Mouse (Mus musculus): Measurements from ENCODE around the gene Mog.

Gene Mog

DNA sequence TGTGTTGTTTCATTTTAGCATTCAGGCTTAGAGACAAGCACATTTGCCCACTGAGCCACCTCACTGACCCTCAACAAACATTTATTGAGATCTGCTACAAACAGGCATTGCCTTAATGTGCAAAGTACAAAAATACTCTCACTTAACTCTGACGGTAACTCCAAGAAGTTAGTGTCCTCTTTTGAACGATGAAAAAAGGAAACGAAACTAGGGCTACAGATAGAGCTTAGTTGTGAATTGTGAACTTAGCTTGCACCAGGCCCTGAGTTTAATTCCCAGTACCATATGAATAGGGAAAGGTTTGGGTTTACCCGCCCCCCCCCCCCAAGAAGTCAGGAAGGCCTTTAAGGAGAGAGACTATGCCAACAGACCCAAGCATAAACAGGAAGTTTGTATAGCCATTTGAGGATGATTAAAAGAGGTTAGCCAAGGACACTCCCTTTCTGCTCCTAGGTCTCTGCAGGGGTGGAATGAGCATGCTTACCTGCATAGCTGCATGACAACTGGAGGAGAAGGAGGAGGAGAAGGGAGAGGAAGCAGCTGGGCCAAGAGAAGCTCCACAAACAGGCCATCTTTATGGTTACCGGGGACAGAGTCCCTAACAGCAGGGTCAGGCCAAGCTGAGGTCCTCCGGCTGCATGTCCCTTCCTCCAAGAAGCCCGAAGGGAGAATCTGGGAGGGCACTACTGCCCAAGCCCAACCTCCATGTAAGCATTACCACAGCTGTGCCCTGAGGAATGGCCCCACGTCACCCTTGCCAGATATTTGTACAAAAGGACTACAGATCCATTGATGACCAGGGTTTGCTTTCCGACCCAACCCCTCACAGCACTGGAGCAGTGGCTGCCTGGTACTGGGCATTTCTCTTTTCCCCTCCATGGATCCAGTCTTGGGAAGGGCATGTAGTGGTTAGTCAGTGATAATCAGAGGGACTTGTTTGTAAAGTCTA, at the start of gene Mog:
Gene Mog (minus strand): TSS at position 771 of the 949 bp plus-strand sequence.
- no peak for DNase-seq (ENCODE audit: low read depth)

DNA sequence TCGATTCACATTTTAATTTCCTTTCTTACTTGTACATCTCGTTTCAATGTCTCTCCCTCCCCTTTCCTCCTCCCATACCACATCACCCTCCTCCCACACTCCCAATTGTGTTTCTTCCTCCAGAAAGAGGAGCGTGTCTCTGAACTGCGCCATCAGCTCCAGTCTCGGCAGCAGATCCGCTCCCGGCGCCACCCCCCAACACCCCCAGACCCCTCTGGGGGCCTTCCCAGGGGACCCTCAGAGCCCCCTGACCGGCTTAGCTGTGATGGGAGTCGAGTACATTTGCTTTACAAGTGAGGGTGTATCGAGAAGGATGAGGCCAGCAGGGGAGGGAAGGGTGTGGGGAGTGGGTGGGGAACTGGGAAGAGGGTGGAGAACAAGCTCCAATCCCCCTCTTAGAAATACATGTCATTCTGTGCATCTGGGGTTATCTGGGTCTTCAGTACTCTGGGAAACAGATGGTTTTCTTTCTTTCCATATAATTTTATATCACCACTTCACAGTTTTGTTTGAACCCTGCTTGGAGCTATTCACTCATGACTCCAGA, 49.6 kb upstream of the Mog start:
- no peak for DNase-seq (ENCODE audit: low read depth)

DNA sequence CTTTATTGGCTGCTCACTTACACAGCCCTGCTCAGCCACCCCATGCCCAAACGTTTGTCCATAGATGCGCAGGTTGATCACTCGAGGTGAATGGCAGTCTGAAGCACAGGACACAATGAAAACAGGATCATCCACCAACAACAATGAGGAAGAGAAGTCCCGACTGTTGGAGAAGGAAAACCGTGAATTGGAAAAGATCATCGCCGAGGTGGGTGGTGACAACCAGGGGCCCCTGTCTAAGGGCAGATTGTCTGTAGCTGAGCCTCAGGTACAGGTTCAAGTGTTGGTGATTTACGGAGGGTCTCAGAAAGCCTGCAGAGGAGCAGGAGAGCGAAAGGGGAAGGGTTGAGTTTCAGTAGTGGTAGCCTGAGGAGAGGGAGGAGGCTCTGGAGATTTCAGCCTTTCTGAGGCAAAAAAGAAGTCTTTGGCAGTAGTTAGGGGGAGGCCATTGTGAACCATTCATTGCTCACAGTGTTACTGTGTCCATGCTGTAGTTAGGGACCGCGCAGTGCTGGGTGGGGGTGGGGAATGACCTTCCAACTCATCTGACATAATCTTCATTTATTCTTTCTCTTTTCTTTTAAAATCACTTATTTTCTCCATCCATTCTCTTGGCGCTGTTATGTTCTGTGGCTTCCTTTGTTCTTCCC, 49.0 kb upstream of the Mog start:
- DNase-seq (ENCODE audit: low read depth) = no peak

DNA sequence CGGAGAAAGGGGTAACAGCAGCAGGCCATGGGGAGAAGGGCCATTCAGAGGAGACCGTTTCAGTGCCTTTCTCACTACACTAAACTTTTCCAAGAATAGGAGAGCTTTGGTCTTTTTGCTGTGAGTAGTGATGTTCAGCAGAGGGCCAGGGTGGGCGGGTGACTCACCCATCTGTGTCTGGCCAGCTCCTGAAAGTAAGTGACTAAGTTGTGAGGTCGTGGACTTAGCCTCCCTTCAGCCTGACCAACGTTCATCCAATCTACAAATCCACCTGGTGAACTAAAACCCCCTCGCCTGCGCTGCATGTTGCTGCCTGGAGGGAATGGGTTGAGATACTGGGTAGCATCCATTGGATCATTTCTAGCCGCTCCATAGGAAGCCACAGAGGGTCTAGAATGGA, 46.9 kb upstream of the Mog start:
- DNase-seq (ENCODE audit: low read depth) = no peak

DNA sequence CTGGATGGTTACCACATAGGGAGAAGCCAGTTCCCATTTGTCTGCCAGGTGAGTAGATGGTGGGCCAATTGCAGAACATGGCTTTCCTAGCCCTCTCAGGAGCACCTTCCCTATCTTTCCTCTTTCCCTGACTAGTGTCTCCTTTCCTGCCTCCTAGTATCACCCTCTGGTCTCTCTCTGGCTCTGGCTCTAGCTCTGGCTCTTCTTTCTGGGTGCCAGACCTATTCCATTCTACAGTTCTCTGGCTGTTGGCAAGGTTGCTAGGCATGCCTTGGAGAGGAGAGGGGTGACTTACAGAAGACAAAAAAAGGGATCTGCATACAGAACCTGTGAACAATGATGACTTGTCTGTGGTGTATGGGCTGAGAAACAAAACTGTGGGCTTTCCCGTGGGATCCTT, 44.7 kb upstream of the Mog start:
- DNase-seq (ENCODE audit: low read depth) = no peak

DNA sequence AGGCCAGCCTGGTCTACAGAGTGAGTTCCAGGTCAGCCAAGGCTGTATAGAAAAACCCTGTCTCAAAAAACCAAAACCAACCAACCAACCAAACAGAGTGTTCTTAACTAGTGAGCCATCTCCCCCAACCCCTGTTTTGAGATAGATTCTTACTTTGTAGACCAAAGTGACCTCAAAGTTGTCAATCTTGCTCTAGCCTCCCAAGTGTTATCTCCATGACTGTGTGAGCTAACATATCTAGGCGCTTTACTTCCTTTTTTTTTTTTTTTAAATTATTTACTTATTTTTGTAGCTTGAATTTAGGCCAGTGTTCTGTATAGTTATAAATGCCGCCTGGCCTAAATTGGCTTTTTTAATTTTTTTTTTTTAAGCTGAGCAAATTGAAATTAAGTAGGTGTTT, 42.8 kb upstream of the Mog start:
- DNase-seq (ENCODE audit: low read depth) = no peak

DNA sequence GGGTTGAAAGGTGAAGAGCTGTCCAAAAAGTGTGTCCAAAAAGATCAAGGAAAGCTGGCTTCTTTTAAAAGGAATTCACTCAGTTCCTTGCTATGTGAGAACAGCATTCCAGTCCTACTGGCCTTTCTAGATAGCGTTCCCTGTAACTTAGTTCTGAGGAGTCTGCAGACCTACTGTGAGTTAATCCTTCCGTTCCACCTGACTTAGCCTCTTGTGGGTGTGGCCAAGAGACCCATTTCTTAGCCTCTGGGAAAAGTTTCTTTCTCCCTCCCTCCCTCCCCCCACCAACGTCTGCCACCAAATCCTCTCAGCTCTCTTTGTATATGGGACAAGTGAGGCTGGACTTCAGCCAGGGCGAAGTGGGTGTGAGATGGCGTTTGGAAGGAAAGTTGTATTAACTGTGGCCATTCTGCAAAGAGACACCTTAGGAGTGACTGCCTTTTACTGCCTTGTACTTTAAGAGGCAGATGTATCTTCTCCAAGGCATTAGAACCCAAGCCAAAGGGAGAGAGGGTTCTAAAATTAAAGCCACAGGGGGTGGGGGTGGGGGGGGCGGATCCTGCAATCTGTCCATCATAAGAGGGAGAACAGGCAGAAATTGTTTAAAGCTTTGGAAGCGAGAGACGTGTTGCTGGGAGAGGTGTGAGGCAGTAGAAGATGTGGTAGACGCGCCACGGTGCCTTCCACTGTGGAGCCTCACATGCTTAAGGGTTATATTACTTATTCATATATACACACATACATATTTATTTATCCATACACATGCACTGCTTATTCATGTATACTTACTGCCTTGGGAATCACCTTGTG, 40.7 kb upstream of the Mog start:
- DNase-seq (ENCODE audit: low read depth) = no peak

DNA sequence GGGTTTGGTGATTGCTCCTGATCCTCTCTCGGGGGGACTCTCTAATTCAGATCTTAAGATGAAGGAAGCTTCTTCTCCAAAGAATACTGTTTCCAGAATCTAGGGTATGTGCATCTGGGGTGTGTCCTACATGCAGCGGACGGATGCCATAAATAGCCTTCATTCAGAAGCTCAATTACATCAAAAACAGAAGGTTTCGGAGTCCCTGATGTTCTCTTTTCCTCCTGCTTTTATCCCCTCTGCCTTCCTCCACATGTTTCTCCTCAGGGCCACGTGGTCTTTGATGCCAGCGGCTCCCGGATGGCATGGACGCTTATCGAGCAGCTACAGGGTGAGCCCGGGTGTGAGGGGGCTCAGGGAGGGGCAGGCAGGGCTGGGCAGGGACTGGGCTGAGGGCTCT, 39.9 kb upstream of the Mog start:
- no peak for DNase-seq (ENCODE audit: low read depth)

DNA sequence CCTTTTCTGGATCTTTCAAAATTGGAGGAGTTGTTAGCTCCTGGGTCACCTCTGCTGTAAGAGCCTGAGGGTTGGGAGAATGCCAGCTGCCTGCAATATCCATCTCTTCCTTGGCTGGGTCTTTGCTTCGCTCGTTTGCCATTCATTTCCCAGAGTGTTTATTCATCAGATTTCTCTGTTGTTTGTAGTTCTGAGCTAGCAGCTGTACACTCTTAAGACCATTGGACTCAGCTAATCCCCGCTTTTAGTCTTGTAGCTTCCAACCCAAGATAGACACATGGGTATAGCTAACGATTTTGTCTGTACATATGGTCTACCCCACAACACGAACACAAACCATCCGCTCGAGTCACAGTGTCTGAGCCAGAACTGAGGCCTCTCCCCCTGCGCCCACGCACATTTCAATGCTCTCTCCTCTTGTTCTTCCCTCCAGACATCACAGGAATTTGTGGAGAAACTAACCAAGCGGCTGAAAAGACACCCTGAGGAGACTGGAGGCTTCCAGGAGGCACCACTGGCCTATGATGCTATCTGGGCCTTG, 39.0 kb upstream of the Mog start:
- no peak for DNase-seq (ENCODE audit: low read depth)

DNA sequence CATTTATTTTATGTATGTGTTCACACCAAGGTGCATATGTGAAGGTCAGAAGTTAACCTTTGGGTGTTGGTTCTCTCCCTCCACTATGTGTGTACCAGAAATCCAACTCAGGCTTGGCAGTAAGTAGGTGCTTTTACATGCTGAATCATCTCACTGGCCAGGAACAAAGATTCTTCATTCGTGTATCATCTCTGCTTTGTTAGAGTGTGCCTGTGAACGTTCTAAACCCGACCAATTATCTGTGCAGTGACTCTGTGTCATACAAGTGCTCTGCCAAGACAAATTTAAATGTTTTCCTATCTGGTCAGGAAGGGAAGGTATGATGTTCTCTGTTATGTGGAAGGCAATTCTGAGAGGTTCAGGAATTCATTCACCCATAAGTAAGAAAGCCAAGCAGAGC, 38.2 kb upstream of the Mog start:
- no peak for DNase-seq (ENCODE audit: low read depth)

DNA sequence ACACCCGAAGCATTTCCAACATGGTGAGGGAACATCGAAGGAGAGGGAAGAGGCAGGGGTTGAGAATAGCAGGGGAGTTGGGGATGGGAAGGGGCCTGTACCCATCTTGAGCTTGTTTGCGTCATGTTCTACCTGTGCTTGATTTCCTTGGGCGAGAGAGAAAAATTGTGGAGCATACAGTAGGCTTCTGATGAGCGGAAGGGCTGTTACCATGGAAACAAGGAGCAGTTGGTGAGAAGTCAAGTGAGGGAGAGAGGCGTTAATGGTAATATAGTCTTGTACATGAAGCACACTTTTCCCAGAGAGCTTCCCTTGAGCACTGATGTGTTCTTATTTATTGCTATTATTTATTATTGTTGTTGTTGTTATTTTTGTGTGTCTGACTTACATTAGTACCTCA, 33.8 kb upstream of the Mog start:
- DNase-seq (ENCODE audit: low read depth) = no peak

DNA sequence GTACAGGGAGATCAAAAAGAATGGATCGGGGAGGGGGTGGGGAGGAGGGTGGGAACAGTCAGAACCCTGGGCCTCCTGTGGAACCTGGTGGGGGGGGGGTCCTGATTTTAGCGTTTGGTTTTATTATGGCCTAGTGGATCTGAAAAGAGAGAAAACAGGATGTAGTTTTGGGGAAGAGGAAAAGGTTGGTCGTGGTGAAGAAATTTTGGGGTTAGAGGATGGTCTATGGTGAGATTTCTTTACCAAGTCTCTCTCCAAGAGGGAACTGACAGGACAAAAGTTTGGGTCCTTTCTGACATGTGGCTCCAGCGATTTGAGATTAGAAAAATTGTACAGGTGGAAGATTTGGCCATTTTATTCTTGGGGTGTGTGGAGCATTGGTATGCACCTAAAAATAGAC, 28.5 kb upstream of the Mog start:
- DNase-seq (ENCODE audit: low read depth) = no peak

DNA sequence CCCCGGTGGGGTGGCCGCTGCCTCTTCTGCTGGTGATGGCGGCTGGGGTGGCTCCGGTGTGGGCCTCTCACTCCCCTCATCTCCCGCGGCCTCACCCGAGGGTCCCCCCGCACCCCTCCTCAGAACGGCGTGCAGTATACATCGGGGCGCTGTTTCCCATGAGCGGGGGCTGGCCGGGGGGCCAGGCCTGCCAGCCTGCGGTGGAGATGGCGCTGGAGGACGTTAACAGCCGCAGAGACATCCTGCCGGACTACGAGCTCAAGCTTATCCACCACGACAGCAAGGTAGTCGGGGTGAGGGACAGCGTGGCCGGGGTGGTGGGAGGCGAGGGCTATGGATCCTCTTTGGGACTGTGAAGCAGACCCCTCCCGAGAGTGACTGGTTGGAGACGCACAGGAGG, 27.7 kb upstream of the Mog start:
- peak; percentile 17 for DNase-seq (ENCODE audit: low read depth)

DNA sequence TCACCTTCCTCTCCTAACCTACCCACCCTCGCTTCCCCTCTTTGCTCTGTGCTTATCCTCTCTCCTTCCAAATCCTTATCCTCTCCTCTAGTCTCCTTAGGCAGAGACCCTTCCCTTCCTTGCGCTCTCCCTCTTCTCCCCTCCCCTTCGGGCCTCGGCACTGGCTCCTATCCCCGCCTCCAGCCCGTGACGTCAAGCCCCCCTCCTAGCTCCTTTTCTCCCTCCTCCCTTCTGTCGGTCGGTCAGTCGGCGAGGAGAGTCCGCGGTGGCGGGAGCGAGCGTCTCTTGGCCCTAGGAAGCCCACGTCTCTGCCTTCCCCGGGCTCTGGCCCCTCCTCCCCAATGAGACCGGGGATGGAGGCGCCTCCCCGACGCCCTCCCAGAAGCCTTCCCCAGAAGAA, 27.2 kb upstream of the Mog start:
- DNase-seq (ENCODE audit: low read depth) = peak; percentile 37

DNA sequence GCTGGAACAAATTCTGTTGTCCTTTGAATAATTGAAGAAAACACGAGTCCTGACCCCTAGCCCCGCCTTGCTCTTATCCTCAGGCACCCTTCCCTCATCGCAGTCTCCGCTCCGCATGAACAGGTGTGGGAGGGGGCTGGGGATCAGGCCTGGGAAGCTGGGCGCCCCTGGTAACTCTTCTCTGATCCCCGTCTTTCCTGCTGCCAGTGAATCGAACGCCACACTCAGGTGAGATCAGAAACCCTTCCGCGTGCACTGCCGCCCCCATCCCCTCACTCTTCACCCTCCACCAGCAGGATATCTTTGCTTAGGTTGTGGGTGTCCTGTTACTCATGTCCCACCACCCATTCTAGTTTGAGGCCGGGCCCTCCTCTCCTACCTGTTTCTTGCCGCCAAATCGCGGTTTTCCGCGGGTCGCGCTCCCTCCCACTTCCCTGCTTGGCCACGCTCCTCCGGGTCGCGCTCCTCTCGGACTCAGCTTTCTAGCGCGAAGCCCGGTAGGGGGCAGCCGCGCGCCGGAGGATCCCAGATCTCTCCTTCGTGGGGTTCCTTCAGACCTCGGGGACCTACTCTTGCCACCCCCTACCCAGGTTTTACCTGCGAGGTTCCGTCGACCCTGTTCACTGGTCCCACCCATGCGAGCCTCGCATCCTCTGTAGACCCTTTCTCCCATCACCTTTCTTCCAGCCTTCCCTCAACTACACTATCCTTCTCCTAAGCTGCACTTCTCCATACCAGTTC, 26.5 kb upstream of the Mog start:
- peak; percentile 62 for DNase-seq (ENCODE audit: low read depth)

DNA sequence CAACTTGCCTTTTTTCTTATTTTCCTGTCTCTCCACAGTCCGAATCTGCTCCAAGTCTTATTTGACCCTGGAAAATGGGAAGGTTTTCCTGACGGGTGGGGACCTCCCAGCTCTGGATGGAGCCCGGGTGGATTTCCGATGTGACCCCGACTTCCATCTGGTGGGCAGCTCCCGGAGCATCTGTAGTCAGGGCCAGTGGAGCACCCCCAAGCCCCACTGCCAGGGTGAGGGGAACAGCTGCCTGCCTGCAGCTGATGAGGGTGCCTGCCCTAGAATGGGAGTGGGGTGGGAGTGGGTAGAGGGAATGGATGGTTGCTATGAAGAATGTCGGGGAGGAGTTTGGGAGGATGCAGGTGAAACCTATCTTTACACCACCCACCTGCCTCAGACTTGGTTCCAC, 25.2 kb upstream of the Mog start:
- no peak for DNase-seq (ENCODE audit: low read depth)

DNA sequence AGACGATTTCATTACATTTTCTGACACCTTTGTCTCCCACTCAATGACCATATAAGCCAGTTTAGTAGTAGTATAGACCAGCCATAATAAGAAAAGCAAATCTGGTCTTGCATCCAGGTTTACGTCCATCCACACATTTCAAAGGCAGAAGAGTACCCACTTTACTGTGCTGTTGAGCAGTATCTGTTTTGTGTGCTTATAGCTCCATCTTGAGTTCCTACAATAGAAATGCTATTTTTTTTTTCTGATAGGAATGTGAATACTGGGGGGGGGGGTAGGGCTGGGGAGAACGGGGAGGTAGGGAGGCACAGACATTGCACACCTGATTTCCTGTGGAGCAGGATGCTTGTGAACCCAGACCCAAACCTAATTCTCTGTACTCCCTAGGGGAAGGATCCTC, 24.8 kb upstream of the Mog start:
- DNase-seq (ENCODE audit: low read depth) = peak; percentile 67

DNA sequence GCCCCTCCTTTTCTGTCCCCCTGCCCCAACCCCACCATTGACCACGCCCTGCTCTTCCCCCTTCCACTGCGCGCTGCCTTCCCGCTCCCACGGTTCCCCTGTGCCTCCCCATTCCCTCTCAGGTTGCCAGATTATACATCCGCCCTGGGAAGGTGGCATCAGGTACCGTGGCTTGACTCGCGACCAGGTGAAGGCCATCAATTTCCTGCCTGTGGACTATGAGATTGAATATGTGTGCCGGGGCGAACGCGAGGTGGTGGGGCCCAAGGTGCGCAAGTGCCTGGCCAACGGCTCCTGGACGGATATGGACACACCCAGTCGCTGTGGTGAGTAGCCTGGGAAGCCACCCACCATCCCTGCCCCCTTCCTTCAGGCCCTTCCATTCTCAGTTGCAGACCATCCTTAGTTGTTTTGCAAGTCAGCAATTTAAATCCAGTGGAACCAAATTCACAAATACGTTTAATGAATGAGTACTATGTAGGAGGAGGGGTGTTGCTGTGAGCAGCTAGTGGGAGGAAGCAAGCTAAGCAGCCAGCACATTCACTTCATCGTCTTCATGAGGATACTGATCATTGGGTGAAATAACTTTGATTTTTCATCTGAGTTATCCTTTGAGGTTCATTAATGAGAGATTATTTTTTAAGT, 24.3 kb upstream of the Mog start:
- peak; percentile 31 for DNase-seq (ENCODE audit: low read depth)

DNA sequence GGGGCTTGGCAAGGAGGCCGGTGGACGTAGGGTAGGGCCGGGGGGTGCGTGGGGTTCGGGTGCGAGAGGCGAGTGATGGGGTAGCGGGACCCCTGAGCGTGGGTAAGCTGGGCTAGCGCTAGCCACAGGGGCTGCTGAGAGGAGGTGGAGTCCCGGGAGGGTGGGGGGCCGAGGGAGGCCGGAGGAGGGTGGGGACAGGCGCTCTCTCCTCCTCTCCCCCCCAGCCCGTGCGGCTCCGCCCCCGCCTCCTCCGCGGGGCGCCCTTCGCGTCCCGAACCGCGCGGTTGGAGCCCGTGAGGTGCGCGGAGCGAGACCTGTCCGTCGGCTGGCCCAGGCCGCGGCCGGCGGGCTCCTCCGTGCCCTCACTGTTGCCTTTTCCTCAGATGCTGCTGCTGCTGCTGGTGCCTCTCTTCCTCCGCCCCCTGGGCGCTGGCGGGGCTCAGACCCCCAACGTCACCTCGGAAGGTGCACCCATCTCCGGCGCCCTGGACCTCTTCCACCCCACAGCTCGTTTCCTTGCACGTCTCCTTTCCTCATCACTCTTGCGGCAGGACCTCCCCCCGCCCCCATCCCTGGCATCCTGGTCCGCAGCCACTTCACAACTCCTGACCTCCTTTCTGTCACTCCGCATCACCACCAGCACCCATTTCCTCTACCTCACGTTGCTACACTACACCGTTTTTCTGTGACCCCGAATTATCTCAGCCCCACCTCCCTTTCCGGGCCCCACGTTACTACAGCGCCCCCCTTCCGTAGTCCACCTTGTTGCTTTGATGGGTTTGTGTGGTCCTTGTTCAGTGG, 23.3 kb upstream of the Mog start:
- DNase-seq (ENCODE audit: low read depth) = peak; percentile 61

Measured in naive thymus-derived CD4-positive, alpha-beta T cell, adult 2 months (primary cell).